Mouse (Mus musculus) midbrain, embryonic 16.5 days (tissue): ENCODE measurements around the gene Glp2r. TPM values are rescaled to one million over a fixed set of nuclear protein-coding genes. Genes with fewer than 3 reads are reported as not detected.

ENCODE experiments used
- ATAC-seq: fragments of 200-750 bp; cut with Nextera tagmentation; 2 replicates; pipeline ENCODE4 v1.8.0; 2017; ENCODE audit warnings: moderate TSS enrichment
- H3K27ac ChIP-seq: fragments of 300-500 bp; sonication (generic); 2 replicates; pipeline ENCODE4 v1.5.1; 2014; ENCODE audit warnings: mild to moderate bottlenecking, low read length, mixed read lengths
- H3K27me3 ChIP-seq: fragments of 300-500 bp; sonication (generic); 2 replicates; pipeline ENCODE4 v1.6.1; 2014; ENCODE audit warnings: low read depth, low read length, mixed read lengths; ENCODE audit not compliant: control insufficient read depth, insufficient read depth
- H3K36me3 ChIP-seq: fragments of 300-500 bp; sonication (generic); 2 replicates; pipeline ENCODE4 v1.6.1; 2014; ENCODE audit warnings: mild to moderate bottlenecking, low read length, moderate library complexity, mixed read lengths; ENCODE audit not compliant: control insufficient read depth, insufficient read depth
- H3K4me1 ChIP-seq: fragments of 300-500 bp; sonication (generic); 2 replicates; pipeline ENCODE4 v1.6.1; 2014; ENCODE audit warnings: mild to moderate bottlenecking, low read length, mixed read lengths; ENCODE audit not compliant: control insufficient read depth, insufficient read depth
- H3K4me2 ChIP-seq: fragments of 300-500 bp; sonication (generic); 2 replicates; pipeline ENCODE4 v1.6.1; 2014; ENCODE audit warnings: mild to moderate bottlenecking, low read length, mixed read lengths
- H3K4me3 ChIP-seq: fragments of 300-500 bp; sonication (generic); 2 replicates; pipeline ENCODE4 v1.5.1; 2014; ENCODE audit warnings: low read depth, mild to moderate bottlenecking, low read length, moderate library complexity, mixed read lengths
- H3K9ac ChIP-seq: fragments of 300-500 bp; sonication (generic); 2 replicates; pipeline ENCODE4 v1.6.1; 2014; ENCODE audit warnings: low read depth, low read length, mixed read lengths
- H3K9me3 ChIP-seq: fragments of 300-500 bp; sonication (generic); replicated peaks from 2 replicates; pipeline ENCODE4 v1.6.1; 2014; ENCODE audit warnings: mild to moderate bottlenecking, low read length, mixed read lengths; ENCODE audit not compliant: control insufficient read depth, poor library complexity, severe bottlenecking
- WGBS: fragments of 180-500 bp; shearing (Covaris S2); extraction: QIAGEN DNeasy Blood & Tissue Kit; methylation state at CpG from one replicate; pipeline ENCODE4 v1.1.7; 2014; 5-methylcytosine and 5-hydroxymethylcytosine counted together
- polyA plus RNA-seq: library from polyadenylated mRNA; unstranded; fragments of >200 nt; fragmentation: Nextera tagmentation; extraction: Ambion mirVana; gene quantifications from 2 replicates; pipeline ENCODE4 v1.2.1, GENCODE M21; 2015

Glp2r gene
- polyA plus RNA-seq, 1 experiment from 2014 or later, result 0.15 TPM

GRCm38 (mm10) chr11:67715382-67715781 lies 55.6 kb downstream of the Glp2r start:
- H3K4me3 ChIP-seq, result no peak overlapping the region
- H3K4me2 ChIP-seq, result no peak overlapping the region
- H3K27me3 ChIP-seq, result no peaks in the 10 kb centered on the region
- H3K36me3 ChIP-seq, result no peaks in the 10 kb centered on the region
- ATAC-seq, result no peak
- no peaks in the 10 kb centered on the region for H3K4me1 ChIP-seq
- no peak overlapping the region for H3K27ac ChIP-seq
- 96% methylated on average over 4 of the region's 4 CpGs for WGBS
- no peak overlapping the region for H3K9ac ChIP-seq
- no peaks in the 10 kb centered on the region for H3K9me3 ChIP-seq

GRCm38 (mm10) chr11:67712976-67713375 lies 58.0 kb downstream of the Glp2r start:
- Histone ChIP-seq H3K27me3 (no peaks in the 10 kb centered on the region), H3K4me2 (no peak overlapping the region), H3K9ac (no peak overlapping the region), H3K9me3 (no peaks in the 10 kb centered on the region), H3K36me3 (no peaks in the 10 kb centered on the region), H3K4me3 (no peak overlapping the region), H3K4me1 (no peaks in the 10 kb centered on the region), H3K27ac (no peak overlapping the region)
- 86% methylated on average over 4 of the region's 4 CpGs for WGBS
- no peak for ATAC-seq

- H3K4me3 ChIP-seq, result no peak within 1 kb of the TSS
- WGBS, result 69% methylated on average over 7 of the region's 7 CpGs
- H3K9ac ChIP-seq, result no peak within 1 kb of the TSS
- no peaks in the 10 kb centered on the region for H3K4me1 ChIP-seq
- H3K36me3 ChIP-seq, result no peaks in the 10 kb centered on the region
- ATAC-seq, result no peak
- no peak within 1 kb of the TSS for H3K4me2 ChIP-seq
- no peak within 1 kb of the TSS for H3K27ac ChIP-seq
- no peaks in the 10 kb centered on the region for H3K27me3 ChIP-seq
- no peaks in the 10 kb centered on the region for H3K9me3 ChIP-seq
Observed at GRCm38 (mm10) chr11:67694703-67695376, 76.1 kb downstream of the Glp2r start, which contains the start of gene Rcvrn. Rcvrn (plus strand) TSS chr11:67695326.

GRCm38 (mm10) chr11:67686109-67686508 lies 84.8 kb downstream of the Glp2r start:
- no peak overlapping the region for H3K4me2 ChIP-seq
- no peak overlapping the region for H3K9ac ChIP-seq
- no peaks in the 10 kb centered on the region for H3K9me3 ChIP-seq
- peak overlapping the region; percentile 60 for H3K27ac ChIP-seq
- ATAC-seq, result peak; percentile 60
- H3K4me3 ChIP-seq, result no peak overlapping the region
- no peaks in the 10 kb centered on the region for H3K27me3 ChIP-seq
- H3K4me1 ChIP-seq, result peaks cover 6% of the 10 kb centered on the region; the same call in 1 of the 2 replicates
- WGBS, result 45% methylated on average over 2 of the region's 2 CpGs
- H3K36me3 ChIP-seq, result no peaks in the 10 kb centered on the region

- 86% methylated on average over 3 of the region's 3 CpGs for WGBS
- Histone ChIP-seq H3K27me3 (no peaks in the 10 kb centered on the region), H3K4me1 (peaks cover 6% of the 10 kb centered on the region; the same call in 1 of the 2 replicates), H3K4me2 (no peak overlapping the region), H3K36me3 (no peaks in the 10 kb centered on the region; the same call in 1 of the 2 replicates), H3K4me3 (no peak overlapping the region), H3K9ac (no peak overlapping the region), H3K27ac (no peak overlapping the region), H3K9me3 (no peaks in the 10 kb centered on the region)
- no peak for ATAC-seq
Observed at GRCm38 (mm10) chr11:67681871-67682270, 89.1 kb downstream of the Glp2r start.

GRCm38 (mm10) chr11:67679930-67680329 lies 91.0 kb downstream of the Glp2r start:
- no peak overlapping the region for H3K27ac ChIP-seq
- no peaks in the 10 kb centered on the region for H3K9me3 ChIP-seq
- H3K4me2 ChIP-seq, result no peak overlapping the region
- WGBS, result 94% methylated on average over 2 of the region's 2 CpGs
- no peak overlapping the region for H3K4me3 ChIP-seq
- H3K27me3 ChIP-seq, result no peaks in the 10 kb centered on the region
- H3K4me1 ChIP-seq, result no peaks in the 10 kb centered on the region
- H3K9ac ChIP-seq, result no peak overlapping the region
- ATAC-seq, result no peak
- no peaks in the 10 kb centered on the region; the same call in 1 of the 2 replicates for H3K36me3 ChIP-seq

- 77% methylated on average over 5 of the region's 5 CpGs for WGBS
- no peak for ATAC-seq
- no peak overlapping the region for H3K4me3 ChIP-seq
- no peaks in the 10 kb centered on the region for H3K27me3 ChIP-seq
- H3K9me3 ChIP-seq, result no peaks in the 10 kb centered on the region
- H3K4me1 ChIP-seq, result no peaks in the 10 kb centered on the region
- H3K4me2 ChIP-seq, result no peak overlapping the region
- H3K36me3 ChIP-seq, result no peaks in the 10 kb centered on the region; the same call in 1 of the 2 replicates
- no peak overlapping the region for H3K27ac ChIP-seq
- no peak overlapping the region for H3K9ac ChIP-seq
Observed at GRCm38 (mm10) chr11:67679300-67679699, 91.7 kb downstream of the Glp2r start.

- H3K4me2 ChIP-seq, result no peak overlapping the region
- 60% methylated on average over 12 of the region's 12 CpGs for WGBS
- no peak overlapping the region for H3K4me3 ChIP-seq
Observed at GRCm38 (mm10) chr11:67675562-67676540, 95.1 kb downstream of the Glp2r start.

GRCm38 (mm10) chr11:67672140-67672539 lies 98.8 kb downstream of the Glp2r start:
- H3K4me1 ChIP-seq, result no peaks in the 10 kb centered on the region
- no peaks in the 10 kb centered on the region for H3K9me3 ChIP-seq
- no peak overlapping the region for H3K4me2 ChIP-seq
- no peak overlapping the region for H3K9ac ChIP-seq
- H3K4me3 ChIP-seq, result no peak overlapping the region
- H3K27ac ChIP-seq, result no peak overlapping the region
- no peak for ATAC-seq
- no peaks in the 10 kb centered on the region for H3K27me3 ChIP-seq
- 78% methylated on average over 5 of the region's 5 CpGs for WGBS
- no peaks in the 10 kb centered on the region for H3K36me3 ChIP-seq

More at GRCm38 (mm10) chr11:67675562-67676540, 95.1 kb downstream of the Glp2r start:
- peak; percentile 72 for ATAC-seq
- H3K27me3 ChIP-seq, result no peaks in the 10 kb centered on the region
- no peaks in the 10 kb centered on the region; the same call in 1 of the 2 replicates for H3K36me3 ChIP-seq
- no peak overlapping the region for H3K9ac ChIP-seq
- no peak overlapping the region for H3K27ac ChIP-seq
- no peaks in the 10 kb centered on the region for H3K9me3 ChIP-seq
- no peaks in the 10 kb centered on the region for H3K4me1 ChIP-seq
